Mouse (Mus musculus): ENCODE results near the gene Tcam1.

Gene Tcam1

GRCm38 (mm10) chr11:106276454-106276853 lies at the start of gene Tcam1:
TSS of gene Tcam1 (plus strand) at chr11:106276672.
- WGBS, result 4% methylated on average over 25 of the region's 25 CpGs

- WGBS, result 78% methylated on average over 8 of the region's 8 CpGs
Observed at GRCm38 (mm10) chr11:106233978-106234377, 42.5 kb upstream of the Tcam1 start.

GRCm38 (mm10) chr11:106246834-106247233 lies 29.6 kb upstream of the Tcam1 start:
- 92% methylated on average over 1 of the region's 1 CpGs for WGBS

GRCm38 (mm10) chr11:106249326-106249725 lies 27.1 kb upstream of the Tcam1 start:
- 88% methylated on average over 7 of the region's 7 CpGs for whole genome bisulfite sequencing

- WGBS, result 14% methylated on average over 2 of the region's 2 CpGs
Observed at GRCm38 (mm10) chr11:106254767-106255166, 21.7 kb upstream of the Tcam1 start.

- WGBS, result under 1% methylated on average over 22 of the region's 22 CpGs
Observed at GRCm38 (mm10) chr11:106255174-106255573, 21.3 kb upstream of the Tcam1 start.

GRCm38 (mm10) chr11:106255685-106256451 lies 20.6 kb upstream of the Tcam1 start, which contains the start of the genes Ftsj3 and Psmc5:
TSS of gene Ftsj3 (minus strand) at chr11:106256079.
TSS of gene Psmc5 (plus strand) at chr11:106256154.
- WGBS, result under 1% methylated on average over 42 of the region's 42 CpGs

- WGBS, result 55% methylated on average over 5 of the region's 5 CpGs
Observed at GRCm38 (mm10) chr11:106256775-106257174, 19.7 kb upstream of the Tcam1 start.

- 49% methylated on average over 14 of the region's 14 CpGs for WGBS
Observed at GRCm38 (mm10) chr11:106260826-106261450, 15.5 kb upstream of the Tcam1 start.

GRCm38 (mm10) chr11:106263963-106264362 lies 12.5 kb upstream of the Tcam1 start:
- 81% methylated on average over 9 of the region's 9 CpGs for WGBS

GRCm38 (mm10) chr11:106264988-106265387 lies 11.5 kb upstream of the Tcam1 start:
- 91% methylated on average over 15 of the region's 15 CpGs for WGBS

- WGBS, result 91% methylated on average over 4 of the region's 4 CpGs
Observed at GRCm38 (mm10) chr11:106265570-106265969, 10.9 kb upstream of the Tcam1 start.

- WGBS, result 89% methylated on average over 10 of the region's 10 CpGs
Observed at GRCm38 (mm10) chr11:106266431-106266830, 10.0 kb upstream of the Tcam1 start.

- WGBS, result 59% methylated on average over 15 of the region's 15 CpGs
Observed at GRCm38 (mm10) chr11:106267311-106267852, 9.1 kb upstream of the Tcam1 start.

- 91% methylated on average over 5 of the region's 5 CpGs for WGBS
Observed at GRCm38 (mm10) chr11:106267871-106268270, 8.6 kb upstream of the Tcam1 start.

GRCm38 (mm10) chr11:106268326-106269059 lies 8.0 kb upstream of the Tcam1 start:
- 43% methylated on average over 8 of the region's 8 CpGs for WGBS

- 36% methylated on average over 3 of the region's 3 CpGs for WGBS
Observed at GRCm38 (mm10) chr11:106269060-106269431, 7.4 kb upstream of the Tcam1 start.

- WGBS, result 25% methylated on average over 5 of the region's 5 CpGs
Observed at GRCm38 (mm10) chr11:106271131-106271793, 5.2 kb upstream of the Tcam1 start.

- WGBS, result under 1% methylated on average over 41 of the region's 41 CpGs
Observed at GRCm38 (mm10) chr11:106271794-106272643, 4.5 kb upstream of the Tcam1 start.

- under 1% methylated on average over 72 of the region's 72 CpGs for WGBS
Observed at GRCm38 (mm10) chr11:106272644-106273310, 3.7 kb upstream of the Tcam1 start, which contains the start of gene Smarcd2. TSS of gene Smarcd2 (minus strand) at chr11:106272972.
